Mouse (Mus musculus) CH12.LX (cell line): ENCODE results near the gene Wdr63.

Experiments
- CHD1 ChIP-seq: IDR thresholded peaks from 2 replicates; pipeline ENCODE4 v1.6.1; 2012; ENCODE audit warnings: low read depth, low read length, improper control_type of control experiment, inconsistent platforms
- CTCF ChIP-seq, 2 experiments: IDR thresholded peaks in 1 of 2; conservative IDR thresholded peaks in 1 of 2; 2 replicates each; pipeline ENCODE4 v1.5.1; 2011 to 2012; ENCODE audit warnings: low read depth in 2 of 2, low read length in 2 of 2, improper control_type of control experiment in 1 of 2, inconsistent platforms in 1 of 2, mild to moderate bottlenecking in 1 of 2, moderate library complexity in 1 of 2
- JUND ChIP-seq: conservative IDR thresholded peaks from 2 replicates; pipeline ENCODE4 v1.6.1; 2011; ENCODE audit warnings: low read depth, low read length, improper control_type of control experiment
- RAD21 ChIP-seq: IDR thresholded peaks from 2 replicates; pipeline ENCODE4 v1.6.1; 2011; ENCODE audit warnings: low read depth, mild to moderate bottlenecking, low read length, improper control_type of control experiment, moderate library complexity
- SIN3A ChIP-seq: IDR thresholded peaks from 2 replicates; pipeline ENCODE4 v1.6.1; 2012; ENCODE audit warnings: low read length, improper control_type of control experiment, inconsistent platforms
- ZC3H11A ChIP-seq: IDR thresholded peaks from 2 replicates; pipeline ENCODE4 v1.6.1; 2012; ENCODE audit warnings: low read depth, mild to moderate bottlenecking, inconsistent platforms, low read length, improper control_type of control experiment

DNA sequence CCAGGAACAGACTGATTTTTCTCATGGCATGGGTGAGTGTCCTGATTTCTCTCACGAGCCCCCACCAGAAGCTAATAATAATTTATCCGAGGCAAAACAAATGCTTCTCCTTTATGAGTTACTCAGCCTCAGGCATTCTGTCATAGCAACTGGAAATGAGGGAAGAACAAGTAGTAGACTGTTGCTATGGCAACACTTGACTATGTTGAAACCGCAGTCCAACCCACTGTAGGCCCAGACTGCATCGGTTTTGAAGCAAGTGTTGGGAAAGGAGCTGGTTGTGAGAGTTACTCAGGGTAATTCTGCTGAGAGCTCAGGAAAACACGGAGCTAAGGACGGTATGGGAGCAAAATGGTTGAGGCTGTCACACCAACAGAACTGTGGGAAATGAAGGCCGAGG is 34.6 kb upstream of the Wdr63 start:
- TF ChIP-seq SIN3A (no peak), ZC3H11A (no peak), JUND (no peak), CHD1 (no peak), RAD21 (no peak), CTCF (conservative IDR thresholded peaks at IDR 0.05 in 1 of 2, IDR thresholded peaks at IDR 0.05 in 1 of 2; ENCODE audit: low read depth in 2 of 2, low read length in 2 of 2) (no peak)
